Mouse (Mus musculus) megakaryocyte, embryonic 14.5 days (primary cell): ENCODE data around the gene Dnaic1.

ENCODE experiments used
- FLI1 ChIP-seq: IDR thresholded peaks from 2 replicates; pipeline ENCODE4 v1.6.1; 2012; ENCODE audit warnings: low read length, inconsistent platforms, mixed read lengths
- GATA1 ChIP-seq: IDR thresholded peaks from 3 replicates; pipeline ENCODE4 v1.6.1; 2012; ENCODE audit warnings: mixed read lengths, low read length, inconsistent platforms, borderline replicate concordance

DNA sequence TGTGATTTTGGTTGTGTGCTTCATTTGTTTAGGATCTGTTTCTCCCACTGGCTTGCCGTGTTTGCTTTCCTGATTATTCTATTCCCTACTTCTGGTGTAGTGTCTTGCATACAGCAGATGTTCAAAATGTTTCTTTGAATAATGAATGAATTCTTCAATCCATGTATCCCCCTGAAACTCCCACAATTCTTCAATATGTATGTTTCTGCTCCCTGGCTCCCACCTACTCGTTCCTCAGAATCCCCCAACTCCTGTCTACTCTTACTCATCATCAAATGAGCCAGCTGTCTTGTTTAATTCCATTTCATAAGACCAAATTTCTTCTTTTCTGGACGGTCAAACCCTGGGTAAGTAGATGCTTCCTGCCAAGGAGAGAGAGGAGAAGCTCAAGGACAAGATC, 12.5 kb upstream of the Dnaic1 start:
- TF ChIP-seq GATA1, result no peak
- TF ChIP-seq FLI1, result no peak
